Mouse (Mus musculus) thymus, postnatal 4 days (tissue): Measurements from ENCODE around the gene Bche.

Experiments used
- DNase-seq: peaks from one replicate; pipeline ENCODE4 v3.0.0; 2021

The Bche gene

GRCm38 (mm10) chr3:73708410-73708714 is at the start of gene Bche:
Gene Bche, minus strand, starts transcription at chr3:73708415.
- DNase-seq: no peak

GRCm38 (mm10) chr3:73741998-73742397 is 33.8 kb upstream of the Bche start:
- no peak for DNase-seq

DNA sequence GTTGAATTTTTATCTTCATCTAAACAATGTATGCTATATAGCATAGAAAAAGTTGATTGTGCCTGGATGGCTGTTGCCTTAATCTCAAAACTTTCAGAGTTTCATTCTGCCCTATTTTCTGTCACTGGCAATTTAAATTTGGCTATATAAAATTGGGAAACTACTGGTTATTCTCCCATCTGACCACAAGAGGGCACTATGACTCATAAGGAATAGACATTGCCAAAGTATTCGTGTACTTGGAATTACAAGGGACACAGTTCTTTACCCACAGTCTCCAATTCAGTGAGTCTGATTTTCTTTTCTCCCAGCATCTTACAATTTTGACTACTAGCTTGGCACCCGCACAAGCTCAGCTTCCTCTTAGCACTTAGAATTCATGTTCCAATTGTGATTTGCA is 23.5 kb upstream of the Bche start:
- no peak for DNase-seq

DNA sequence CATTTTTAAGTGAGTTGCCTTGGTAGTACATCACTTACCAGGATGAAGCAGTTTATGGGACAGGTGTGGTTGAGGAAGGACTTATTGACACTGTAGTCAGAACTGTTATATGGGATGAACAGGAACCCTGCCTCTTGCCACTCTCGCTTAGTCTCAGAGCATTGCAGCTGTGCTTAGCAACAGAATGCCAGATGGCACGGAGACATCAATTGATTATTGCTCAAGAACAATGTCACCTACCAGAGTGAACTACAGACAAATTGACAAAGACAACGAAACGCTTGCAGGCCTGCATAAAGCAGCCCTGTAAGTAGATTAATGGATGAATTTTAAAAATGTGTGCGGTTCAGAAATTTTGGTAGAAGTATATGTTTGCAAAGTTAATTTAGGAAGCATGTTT is 21.3 kb upstream of the Bche start:
- no peak for DNase-seq

DNA sequence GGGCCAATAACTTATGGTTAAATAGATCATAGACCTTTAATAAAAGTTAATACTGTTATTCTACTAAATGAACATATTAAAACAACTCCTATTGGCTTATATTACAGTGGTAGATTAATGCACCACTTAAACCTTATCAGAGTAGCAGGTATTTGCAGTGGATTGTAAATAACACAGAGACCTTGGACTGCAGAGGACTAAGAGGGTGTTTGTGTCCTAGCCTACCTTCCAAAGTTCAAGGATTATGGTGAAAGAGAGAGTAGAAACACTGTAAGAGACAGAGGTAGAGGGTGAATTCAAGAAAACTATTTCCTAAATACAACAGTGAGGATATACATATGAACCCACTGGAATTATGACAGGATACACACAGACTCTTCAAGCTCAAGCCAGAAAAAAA is 17.5 kb upstream of the Bche start:
- DNase-seq: no peak

DNA sequence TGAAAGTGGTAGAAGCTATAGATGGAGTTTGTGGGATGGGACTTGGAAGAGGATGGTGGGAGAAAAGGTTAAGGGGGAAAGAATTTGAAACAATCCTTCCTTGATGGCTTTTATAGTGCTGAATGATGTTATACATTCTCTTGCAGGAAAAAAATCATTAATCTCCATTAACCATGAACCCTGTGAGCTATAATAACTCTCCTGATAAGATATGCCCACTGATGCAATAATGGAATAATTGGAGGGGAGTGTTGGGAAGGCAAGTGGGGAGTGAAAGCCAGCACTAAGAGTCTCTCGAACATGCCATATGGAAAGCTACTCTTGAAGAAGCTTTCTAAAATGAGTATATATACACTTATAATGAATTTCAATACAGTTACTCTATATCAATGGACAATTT is 16.7 kb upstream of the Bche start:
- DNase-seq: no peak

DNA sequence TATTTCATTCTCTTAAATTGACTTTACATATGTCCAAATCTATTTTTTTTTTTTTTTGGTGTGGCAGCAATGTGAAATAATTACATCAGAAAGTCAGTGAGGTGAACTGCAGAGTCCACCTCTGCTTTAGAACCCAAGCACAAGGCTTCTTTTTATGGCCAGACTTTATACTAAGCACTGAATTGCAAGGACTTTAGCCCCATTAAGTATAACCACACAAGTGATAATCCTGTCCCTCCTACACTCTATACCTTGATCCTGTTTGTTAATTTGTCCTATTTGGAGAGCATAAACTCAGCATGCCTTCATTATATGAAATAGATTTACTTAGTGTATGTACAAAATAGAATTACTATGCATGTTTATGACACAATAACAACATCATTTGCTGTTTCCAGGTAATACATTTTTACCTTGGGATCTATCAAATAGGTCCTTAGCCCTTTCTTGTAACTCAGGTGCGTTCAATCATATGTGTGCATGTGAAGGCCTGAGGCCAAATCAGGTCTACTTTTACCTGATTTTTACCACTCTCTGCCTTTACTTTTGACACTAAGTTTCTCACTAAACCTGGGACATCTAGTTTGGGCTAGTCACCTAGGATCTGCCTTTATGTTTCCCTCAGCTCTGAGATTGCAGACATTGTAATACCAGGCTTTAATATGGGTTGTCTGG is 9.5 kb upstream of the Bche start:
- no peak for DNase-seq

- DNase-seq: no peak
Measured at GRCm38 (mm10) chr3:73709871-73710270, 1.7 kb upstream of the Bche start.

GRCm38 (mm10) chr3:73707461-73708409 is 480 bp downstream of the Bche start:
- no peak for DNase-seq

DNA sequence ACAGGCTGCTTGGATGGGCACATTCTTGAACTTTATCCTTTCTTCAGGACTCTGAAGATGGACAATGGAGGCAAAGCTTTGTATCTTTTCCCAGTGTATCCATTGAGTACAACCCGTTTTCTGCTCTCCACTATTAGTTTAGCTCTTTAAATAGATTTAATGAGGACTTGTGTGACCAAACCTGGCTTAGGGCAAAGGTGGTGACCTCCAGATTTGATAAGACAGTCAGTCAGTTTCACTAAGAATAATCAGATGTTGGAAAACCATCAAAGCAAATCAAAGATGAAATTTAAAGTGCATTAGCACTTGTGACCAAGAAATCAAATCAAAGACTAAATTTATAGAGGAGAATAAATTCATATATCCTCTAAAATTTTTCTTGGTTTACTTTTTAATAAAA is 1.7 kb downstream of the Bche start:
- no peak for DNase-seq

DNA sequence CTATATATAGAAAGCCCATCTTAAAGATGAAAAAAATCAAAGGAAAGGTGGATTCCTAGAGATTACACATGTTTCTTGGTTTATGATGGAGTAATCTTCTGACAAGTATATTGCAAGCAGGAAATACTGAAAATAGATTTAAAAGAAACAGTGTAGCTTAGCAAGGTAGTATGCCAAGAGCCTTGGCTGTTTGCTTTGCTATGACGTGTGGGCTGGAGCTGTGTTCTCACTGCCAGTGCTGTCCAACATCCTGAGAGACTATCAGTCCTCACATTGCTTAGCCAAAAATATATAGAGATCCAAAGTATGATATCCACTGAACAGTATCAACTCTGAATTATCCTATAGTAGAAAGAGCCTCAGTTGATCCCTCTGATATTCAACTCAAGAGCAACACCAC is 9.3 kb downstream of the Bche start:
- no peak for DNase-seq

- no peak for DNase-seq
Measured at GRCm38 (mm10) chr3:73673333-73673732, 34.9 kb downstream of the Bche start.

GRCm38 (mm10) chr3:73668172-73668571 is 40.0 kb downstream of the Bche start:
- no peak for DNase-seq

DNA sequence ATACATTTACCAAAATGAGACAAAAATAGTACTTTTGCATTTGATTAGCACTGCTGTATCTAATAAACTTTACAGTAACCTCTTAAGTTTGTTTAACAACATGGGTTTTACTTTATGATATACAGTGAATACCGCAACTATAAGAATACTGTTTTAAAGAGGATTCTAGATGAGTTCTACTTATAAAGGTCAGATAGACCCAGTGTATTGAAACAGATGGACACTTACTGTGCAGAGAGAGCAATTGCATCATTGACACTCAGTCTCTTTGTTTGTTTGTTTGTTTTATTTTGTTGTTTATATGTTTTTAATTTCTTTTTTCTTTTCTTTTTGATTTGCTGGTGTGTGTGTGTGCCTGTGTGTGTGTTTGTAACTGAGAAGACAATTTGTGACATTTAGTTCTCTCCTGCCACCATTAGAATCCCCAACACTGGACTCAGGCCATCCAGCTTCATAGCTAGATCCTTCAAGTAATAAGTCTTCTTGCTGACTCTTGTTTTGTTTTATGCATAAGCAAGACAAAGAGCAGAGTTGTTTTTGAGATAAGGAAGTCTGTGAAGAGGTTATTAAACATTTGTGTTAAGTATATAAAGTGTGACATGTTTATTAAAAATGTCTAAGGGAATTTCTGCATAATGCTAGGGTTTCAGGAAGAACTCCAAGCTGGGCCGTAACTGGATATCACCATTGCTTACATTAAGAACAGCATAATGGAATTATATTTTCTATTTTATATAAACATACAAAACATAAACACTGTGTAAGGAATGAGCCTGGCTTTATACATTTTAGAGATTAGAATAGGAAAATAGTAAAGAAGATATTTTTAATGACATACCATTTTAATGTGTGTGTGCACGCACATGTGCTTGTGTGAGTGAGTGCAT is 40.7 kb downstream of the Bche start:
- no peak for DNase-seq

DNA sequence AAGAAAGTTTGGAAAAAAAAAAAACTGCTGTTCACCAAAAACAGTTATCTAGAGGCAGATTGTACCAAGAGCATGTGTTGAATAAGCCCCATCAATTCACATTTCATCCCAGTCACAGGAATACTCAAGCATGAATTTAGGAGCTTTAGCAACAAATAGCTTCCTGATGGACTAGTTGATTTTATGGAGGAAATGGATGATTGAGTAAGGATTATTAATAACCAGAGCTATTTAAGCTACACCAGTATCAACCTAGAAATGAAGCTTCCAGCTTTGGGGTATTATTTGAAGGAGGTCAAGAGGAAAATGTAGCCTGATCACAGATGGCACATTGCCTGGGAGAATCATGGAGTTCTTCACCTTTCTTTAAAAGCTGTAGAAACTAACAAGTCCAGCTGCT is 57.9 kb downstream of the Bche start:
- no peak for DNase-seq

DNA sequence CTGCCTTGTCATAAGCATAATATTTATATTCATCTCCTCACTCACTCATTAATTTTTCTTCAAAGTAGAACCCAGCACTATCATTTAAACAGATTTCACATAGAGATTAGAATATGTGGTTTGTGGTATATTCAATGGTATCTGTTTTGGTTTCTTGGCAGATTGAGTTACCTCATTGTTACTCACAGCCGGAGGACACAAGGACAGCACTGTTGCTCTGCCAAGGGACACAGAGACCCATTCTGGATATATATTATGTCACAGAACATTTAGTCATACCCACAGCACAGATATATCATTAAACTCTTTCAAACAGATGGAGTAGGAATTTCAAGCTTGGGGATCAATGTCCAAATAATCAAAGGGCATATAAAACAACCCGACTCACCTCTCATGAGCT is 61.2 kb downstream of the Bche start:
- DNase-seq: no peak

DNA sequence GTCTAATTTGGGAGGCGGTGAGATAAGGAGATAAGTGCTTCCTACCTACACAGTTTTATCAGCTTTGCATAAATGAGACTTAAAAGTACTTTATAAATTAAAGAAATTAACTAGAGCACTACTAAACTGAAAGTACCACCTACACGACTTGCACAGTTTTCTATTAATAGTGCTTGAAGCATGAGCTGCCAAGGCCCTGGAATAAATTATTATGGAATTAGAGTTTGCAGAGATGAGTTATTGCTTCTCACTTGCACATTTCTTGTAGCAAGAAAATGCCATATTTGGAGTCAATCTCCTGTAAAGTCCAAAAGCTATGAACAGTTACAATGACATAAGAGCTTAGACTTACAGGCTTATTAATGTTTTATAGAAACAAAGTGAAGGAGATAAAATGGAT is 96.8 kb downstream of the Bche start:
- DNase-seq: no peak

- DNase-seq: no peak
Measured at GRCm38 (mm10) chr3:73591757-73592533, 116.3 kb downstream of the Bche start.
